Mouse (Mus musculus): ENCODE results near the gene Lix1. TPM values are rescaled to one million over a fixed set of nuclear protein-coding genes. Genes with fewer than 3 reads are reported as not detected.

Gene Lix1
- polyA plus RNA-seq (2015; fragmentation: Nextera tagmentation; extraction: Ambion mirVana) = 18.3 and 18.7 TPM in 2 replicates

DNA sequence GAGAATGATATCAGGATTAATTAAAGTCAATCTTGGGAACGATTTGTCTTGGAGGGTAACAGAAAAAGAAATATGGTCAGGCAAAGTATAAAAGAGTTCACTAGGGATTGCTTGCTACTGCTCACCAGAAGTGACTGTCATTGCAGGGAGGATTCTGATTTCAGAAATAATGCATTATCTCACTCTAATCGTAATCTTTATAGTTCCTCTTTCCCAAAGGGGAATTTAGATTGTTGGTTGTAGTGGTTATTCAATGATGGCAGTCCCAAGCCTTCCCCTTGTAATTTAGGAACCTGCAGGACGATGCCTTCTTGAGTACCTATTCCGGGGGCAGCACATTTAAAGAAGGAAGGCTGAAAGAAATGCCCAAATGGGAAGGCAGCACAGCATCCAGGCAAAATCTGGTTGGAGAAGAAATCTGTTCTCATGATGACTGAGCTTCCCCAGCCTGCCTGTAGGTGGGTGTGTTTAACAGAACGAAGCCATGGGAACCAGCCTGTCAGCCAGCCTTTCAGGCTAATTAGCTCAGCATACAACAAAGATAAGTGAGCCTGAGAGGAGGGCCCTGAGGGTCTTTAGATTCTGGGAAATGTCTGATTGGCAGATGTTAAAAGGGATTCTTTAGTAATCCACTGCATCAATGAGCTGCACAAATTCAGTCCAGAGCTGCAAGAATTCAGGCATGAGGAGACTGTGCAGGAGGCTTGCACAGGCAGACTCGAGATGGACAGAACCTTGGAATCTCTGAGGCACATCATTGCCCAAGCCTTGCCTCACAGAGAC, at the start of gene Lix1:
Gene Lix1 (plus strand): TSS at position 451 of the 783 bp plus-strand sequence.
- Histone ChIP-seq H3K9me3 (replicated peaks) (no peaks in the 10 kb centered on the region), H3K4me1 (peaks cover 12% of the 10 kb centered on the region), H3K9ac (replicated peaks) (no peak within 1 kb of the TSS), H3K36me3 (no peaks in the 10 kb centered on the region), H3K27me3 (replicated peaks) (no peaks in the 10 kb centered on the region), H3K27ac (replicated peaks) (peak within 1 kb of the TSS; percentile 15), H3K4me3 (replicated peaks) (peak within 1 kb of the TSS; percentile 24), H3K4me2 (peak within 1 kb of the TSS; percentile 43)
- ATAC-seq (ENCODE audit: low FRiP score) = peak; percentile 93
- WGBS = 14% methylated on average over 6 of the region's 6 CpGs

DNA sequence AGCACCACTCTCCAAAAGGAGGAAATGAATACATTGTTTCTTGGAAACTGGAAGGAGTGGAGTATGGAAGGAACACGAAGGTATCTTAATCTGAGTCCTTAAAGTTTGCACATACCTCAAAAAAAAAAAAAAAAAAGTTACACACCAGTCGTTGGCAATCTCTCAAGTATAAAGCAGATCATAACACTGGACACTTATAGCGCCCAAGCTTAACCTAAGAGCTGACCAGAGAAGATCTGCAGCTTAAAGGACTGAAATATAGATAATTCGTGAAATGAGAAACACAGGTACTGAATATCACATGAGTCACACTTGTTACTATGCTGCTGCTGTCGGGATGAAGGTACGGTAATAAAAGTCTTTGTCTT, 28.9 kb upstream of the Lix1 start:
- 9% methylated on average over 6 of the region's 6 CpGs for WGBS

DNA sequence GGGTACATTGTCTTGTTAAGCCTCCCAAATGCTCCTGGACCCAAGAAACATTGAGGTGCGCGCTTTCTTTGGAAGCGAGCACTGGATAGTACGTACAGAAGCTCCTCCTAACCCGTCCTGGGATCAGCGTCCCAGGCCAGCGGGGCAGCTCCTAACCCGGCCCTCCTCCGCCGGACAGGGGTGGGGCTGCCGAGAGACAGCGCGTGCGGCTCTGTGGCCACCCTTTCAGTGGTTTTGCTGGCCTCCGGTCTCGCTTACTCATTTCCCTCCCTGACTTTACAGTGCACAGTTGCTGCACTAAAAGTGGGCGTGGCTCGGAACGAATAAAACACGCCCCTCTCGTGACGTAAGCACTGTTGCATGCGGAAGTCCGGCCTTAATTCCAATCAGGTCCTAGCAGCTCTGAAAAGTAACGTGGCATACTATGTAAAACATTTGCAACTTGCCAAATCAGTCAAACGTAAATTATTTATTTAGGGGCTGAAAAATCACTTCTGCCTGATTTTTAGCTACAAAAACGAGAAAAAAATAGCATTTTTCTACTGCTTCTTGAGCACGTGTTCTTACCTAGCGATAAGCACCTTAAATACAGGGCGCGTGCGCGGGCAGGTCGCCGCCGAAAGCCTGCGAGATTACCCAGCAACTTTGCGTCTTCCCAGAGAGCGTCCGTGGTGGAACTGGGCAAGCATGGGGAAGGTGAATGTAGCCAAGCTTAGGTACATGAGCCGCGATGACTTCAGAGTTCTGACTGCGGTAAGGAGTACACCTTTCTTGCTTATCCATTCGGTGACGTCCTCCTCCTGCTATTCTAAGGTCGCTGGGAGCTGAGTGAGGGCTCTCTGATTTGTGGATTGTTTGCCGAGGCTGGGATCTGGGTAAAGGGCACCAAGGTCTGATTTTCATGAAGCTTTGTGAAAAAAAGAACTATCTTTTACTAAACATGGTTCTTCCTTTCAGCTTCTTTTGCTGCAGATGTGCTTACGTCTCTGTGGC, 28.3 kb upstream of the Lix1 start, which contains the start of gene Riok2:
Gene Riok2 (plus strand): TSS at position 392 of the 993 bp plus-strand sequence.
- ATAC-seq (ENCODE audit: low FRiP score) = peak; percentile 99

More for the DNA sequence above, 28.9 kb upstream of the Lix1 start:
- Histone ChIP-seq H3K4me2 (peak overlapping the region; percentile 66), H3K27me3 (replicated peaks) (no peaks in the 10 kb centered on the region), H3K27ac (replicated peaks) (peak overlapping the region; percentile 84), H3K9me3 (replicated peaks) (no peaks in the 10 kb centered on the region), H3K4me1 (peaks cover 25% of the 10 kb centered on the region), H3K36me3 (peaks cover 4% of the 10 kb centered on the region; the same call in 1 of the 2 replicates), H3K9ac (replicated peaks) (peak overlapping the region; percentile 66), H3K4me3 (replicated peaks) (peak overlapping the region; percentile 71)
- no peak for ATAC-seq (ENCODE audit: low FRiP score)

DNA sequence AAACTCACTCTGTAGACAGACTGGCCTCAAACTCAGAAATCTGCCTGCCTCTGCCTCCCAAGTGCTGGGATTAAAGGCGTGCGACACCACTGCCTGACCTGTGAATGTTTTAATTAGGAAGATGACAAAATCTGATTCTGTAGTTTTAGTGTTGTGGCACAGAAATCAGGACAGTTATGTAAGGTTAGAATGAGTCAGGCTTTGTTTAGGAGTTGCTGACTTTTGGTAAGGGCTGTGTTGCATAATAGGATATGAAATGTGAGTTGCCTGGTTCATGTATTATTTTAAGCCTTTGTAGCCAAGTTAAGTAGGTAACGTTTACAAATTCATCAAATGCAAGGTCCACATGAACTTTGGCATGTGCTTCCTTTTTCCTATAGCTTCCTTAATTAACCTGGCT, 26.9 kb upstream of the Lix1 start:
- WGBS = 96% methylated on average over 3 of the region's 3 CpGs
- Histone ChIP-seq H3K9ac (replicated peaks) (no peak overlapping the region), H3K4me1 (peaks cover 25% of the 10 kb centered on the region), H3K27ac (replicated peaks) (no peak overlapping the region), H3K9me3 (replicated peaks) (no peaks in the 10 kb centered on the region), H3K36me3 (peaks cover 9% of the 10 kb centered on the region; the same call in 1 of the 2 replicates), H3K27me3 (replicated peaks) (no peaks in the 10 kb centered on the region), H3K4me2 (peak overlapping the region; percentile 66), H3K4me3 (replicated peaks) (peak overlapping the region; percentile 71)
- ATAC-seq (ENCODE audit: low FRiP score) = no peak

More for the DNA sequence above, 28.3 kb upstream of the Lix1 start, which contains the start of gene Riok2:
- Histone ChIP-seq H3K4me3 (replicated peaks) (peak within 1 kb of the TSS; percentile 71), H3K9me3 (replicated peaks) (no peaks in the 10 kb centered on the region), H3K9ac (replicated peaks) (peak within 1 kb of the TSS; percentile 66), H3K4me1 (peaks cover 25% of the 10 kb centered on the region), H3K27me3 (replicated peaks) (no peaks in the 10 kb centered on the region), H3K4me2 (peak within 1 kb of the TSS; percentile 66), H3K27ac (replicated peaks) (peak within 1 kb of the TSS; percentile 84), H3K36me3 (peaks cover 7% of the 10 kb centered on the region; the same call in 1 of the 2 replicates)
- WGBS = under 1% methylated on average over 48 of the region's 48 CpGs

DNA sequence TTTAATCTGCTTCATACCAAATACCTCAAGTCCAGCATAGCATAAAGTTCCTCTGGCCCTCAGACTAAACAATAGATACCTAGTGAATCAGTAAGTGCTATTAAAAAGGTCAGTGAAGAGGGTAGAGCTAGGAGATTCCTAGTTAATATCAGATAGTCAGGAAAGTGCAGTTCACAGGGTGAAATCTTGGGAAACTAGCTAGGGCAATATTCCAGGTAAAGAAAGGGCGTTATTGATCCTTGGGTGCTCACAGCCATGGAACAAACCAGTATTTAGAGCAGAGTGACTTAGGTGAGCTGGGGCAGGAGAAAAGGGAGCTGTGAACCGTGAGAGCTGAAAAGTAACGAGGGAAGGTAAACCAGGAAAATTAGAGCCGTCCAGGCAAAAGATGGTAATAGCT, 18.8 kb upstream of the Lix1 start:
- 95% methylated on average over 4 of the region's 4 CpGs for WGBS
- H3K4me2 ChIP-seq = no peak overlapping the region
- ATAC-seq (ENCODE audit: low FRiP score) = no peak
- no peak overlapping the region for H3K4me3 ChIP-seq (replicated peaks)
- peaks cover 48% of the 10 kb centered on the region for H3K36me3 ChIP-seq
- H3K9ac ChIP-seq (replicated peaks) = no peak overlapping the region
- H3K27ac ChIP-seq (replicated peaks) = no peak overlapping the region
- H3K9me3 ChIP-seq (replicated peaks) = no peaks in the 10 kb centered on the region
- H3K27me3 ChIP-seq (replicated peaks) = no peaks in the 10 kb centered on the region
- no peaks in the 10 kb centered on the region for H3K4me1 ChIP-seq

DNA sequence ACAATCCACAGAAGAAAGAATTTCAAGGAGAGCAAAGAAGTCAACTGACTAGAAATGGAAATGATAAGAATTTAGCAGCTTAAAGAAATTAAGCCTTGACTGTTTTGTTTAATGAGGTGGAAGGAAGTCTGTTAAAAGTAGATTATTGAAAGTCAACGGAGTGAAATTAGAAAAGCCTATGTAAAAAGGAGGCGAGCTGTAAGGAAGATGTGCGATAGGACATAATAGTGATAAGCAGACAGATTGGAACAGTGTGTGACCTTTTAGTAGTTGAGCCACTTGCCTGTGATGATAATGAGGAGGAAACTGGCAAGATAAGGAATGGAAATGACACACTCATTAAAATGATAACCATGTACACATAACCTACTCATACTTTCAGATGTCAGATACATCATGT, 18.0 kb upstream of the Lix1 start:
- H3K4me1 ChIP-seq = no peaks in the 10 kb centered on the region
- no peak overlapping the region for H3K9ac ChIP-seq (replicated peaks)
- no peak for ATAC-seq (ENCODE audit: low FRiP score)
- no peak overlapping the region for H3K27ac ChIP-seq (replicated peaks)
- no peak overlapping the region for H3K4me2 ChIP-seq
- H3K9me3 ChIP-seq (replicated peaks) = no peaks in the 10 kb centered on the region
- peaks cover 49% of the 10 kb centered on the region for H3K36me3 ChIP-seq
- H3K27me3 ChIP-seq (replicated peaks) = no peaks in the 10 kb centered on the region
- WGBS = 85% methylated on average over 3 of the region's 3 CpGs
- H3K4me3 ChIP-seq (replicated peaks) = no peak overlapping the region

DNA sequence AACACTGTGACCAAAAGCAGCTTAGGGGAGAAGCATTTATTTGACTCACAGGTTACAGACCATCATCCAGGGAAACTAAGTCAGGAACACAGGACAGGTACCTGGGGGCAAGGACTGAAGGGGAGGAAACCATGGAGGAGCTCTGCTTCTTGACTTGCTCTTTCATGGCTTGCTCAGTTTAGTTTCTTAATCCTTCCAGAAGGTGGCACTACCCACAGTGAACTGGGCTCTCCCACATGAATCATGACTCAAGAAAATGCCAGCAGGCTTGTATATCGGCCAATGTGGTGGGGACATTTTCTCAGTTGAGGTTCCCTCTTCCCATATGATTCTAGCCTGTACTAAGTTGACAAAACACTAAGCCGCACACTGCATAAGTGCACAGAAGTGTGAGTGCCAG, 16.4 kb upstream of the Lix1 start:
- Histone ChIP-seq H3K4me3 (replicated peaks) (no peak overlapping the region), H3K4me2 (no peak overlapping the region), H3K27ac (replicated peaks) (no peak overlapping the region), H3K9me3 (replicated peaks) (no peaks in the 10 kb centered on the region), H3K36me3 (peaks cover 52% of the 10 kb centered on the region), H3K27me3 (replicated peaks) (no peaks in the 10 kb centered on the region), H3K4me1 (no peaks in the 10 kb centered on the region), H3K9ac (replicated peaks) (no peak overlapping the region)
- WGBS = 90% methylated on average over 2 of the region's 2 CpGs
- no peak for ATAC-seq (ENCODE audit: low FRiP score)

DNA sequence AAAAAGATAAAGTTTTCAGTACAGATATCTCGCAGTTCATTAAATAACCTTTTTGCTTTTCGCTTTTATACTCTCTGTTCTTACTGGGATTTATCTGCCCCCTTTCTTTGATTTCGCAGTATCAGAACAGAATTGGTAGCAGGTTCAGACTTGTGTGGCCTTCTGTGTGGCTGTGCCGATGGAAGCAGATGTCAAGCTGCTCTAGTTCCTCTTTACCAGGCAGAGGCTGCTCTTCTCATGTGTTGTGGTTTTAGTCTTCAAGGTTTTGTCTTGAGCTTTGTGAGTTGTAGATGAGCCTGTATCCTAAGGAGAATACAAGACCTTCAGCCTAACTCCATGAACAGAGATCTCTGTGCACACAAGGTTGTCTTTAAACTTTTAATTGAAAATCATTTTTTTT, 10.6 kb upstream of the Lix1 start:
- Histone ChIP-seq H3K4me1 (no peaks in the 10 kb centered on the region), H3K9ac (replicated peaks) (no peak overlapping the region), H3K9me3 (replicated peaks) (no peaks in the 10 kb centered on the region), H3K27ac (replicated peaks) (no peak overlapping the region), H3K36me3 (peaks cover 29% of the 10 kb centered on the region), H3K4me3 (replicated peaks) (no peak overlapping the region), H3K4me2 (no peak overlapping the region), H3K27me3 (replicated peaks) (no peaks in the 10 kb centered on the region)
- WGBS = 92% methylated on average over 4 of the region's 4 CpGs
- ATAC-seq (ENCODE audit: low FRiP score) = no peak

DNA sequence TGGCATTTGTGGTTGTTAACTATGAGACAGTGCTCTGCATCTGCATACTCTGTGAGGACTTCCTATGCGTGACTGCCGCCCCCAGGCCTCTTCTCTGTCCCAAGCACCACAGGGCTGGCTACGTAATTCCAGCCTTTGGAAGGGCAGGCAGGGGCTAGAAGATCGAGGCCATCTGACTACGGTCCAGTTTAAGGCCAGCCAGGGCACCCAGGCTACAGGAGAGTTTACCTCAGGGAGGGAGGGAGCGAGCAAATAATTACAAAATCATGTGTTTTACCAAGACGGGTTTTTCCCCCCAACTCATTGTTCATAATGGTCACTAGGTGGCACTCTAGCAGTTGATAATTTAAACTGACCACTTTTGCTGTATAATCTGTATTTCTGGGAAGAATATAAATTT, 9.6 kb upstream of the Lix1 start:
- no peaks in the 10 kb centered on the region for H3K9me3 ChIP-seq (replicated peaks)
- no peaks in the 10 kb centered on the region for H3K27me3 ChIP-seq (replicated peaks)
- H3K4me1 ChIP-seq = no peaks in the 10 kb centered on the region
- H3K4me3 ChIP-seq (replicated peaks) = no peak overlapping the region
- no peak overlapping the region for H3K4me2 ChIP-seq
- 71% methylated on average over 7 of the region's 7 CpGs for WGBS
- no peak for ATAC-seq (ENCODE audit: low FRiP score)
- no peak overlapping the region for H3K9ac ChIP-seq (replicated peaks)
- no peak overlapping the region for H3K27ac ChIP-seq (replicated peaks)
- H3K36me3 ChIP-seq = peaks cover 23% of the 10 kb centered on the region

DNA sequence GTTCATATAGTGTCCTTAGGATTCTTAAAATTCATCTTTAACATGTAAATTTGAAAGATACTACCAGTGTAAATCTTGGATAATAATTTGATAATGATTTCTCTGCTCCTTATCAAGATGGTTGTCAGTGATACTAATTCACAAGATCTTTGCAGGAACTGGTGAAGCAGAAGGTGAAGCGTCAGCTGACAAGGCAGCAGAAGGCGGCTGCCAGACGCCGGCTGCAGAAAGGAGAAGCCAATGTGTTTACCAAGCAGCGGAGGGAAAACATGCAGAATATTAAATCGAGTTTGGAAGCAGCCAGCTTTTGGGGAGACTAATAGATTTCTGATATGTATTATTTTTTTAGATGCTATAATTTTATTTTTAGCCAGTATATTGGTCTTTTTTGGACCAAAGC, 9.2 kb upstream of the Lix1 start:
- no peaks in the 10 kb centered on the region for H3K4me1 ChIP-seq
- no peak for ATAC-seq (ENCODE audit: low FRiP score)
- no peaks in the 10 kb centered on the region for H3K9me3 ChIP-seq (replicated peaks)
- no peaks in the 10 kb centered on the region for H3K27me3 ChIP-seq (replicated peaks)
- no peak overlapping the region for H3K9ac ChIP-seq (replicated peaks)
- WGBS = 87% methylated on average over 6 of the region's 6 CpGs
- H3K4me2 ChIP-seq = no peak overlapping the region
- H3K4me3 ChIP-seq (replicated peaks) = no peak overlapping the region
- peaks cover 22% of the 10 kb centered on the region for H3K36me3 ChIP-seq
- no peak overlapping the region for H3K27ac ChIP-seq (replicated peaks)

DNA sequence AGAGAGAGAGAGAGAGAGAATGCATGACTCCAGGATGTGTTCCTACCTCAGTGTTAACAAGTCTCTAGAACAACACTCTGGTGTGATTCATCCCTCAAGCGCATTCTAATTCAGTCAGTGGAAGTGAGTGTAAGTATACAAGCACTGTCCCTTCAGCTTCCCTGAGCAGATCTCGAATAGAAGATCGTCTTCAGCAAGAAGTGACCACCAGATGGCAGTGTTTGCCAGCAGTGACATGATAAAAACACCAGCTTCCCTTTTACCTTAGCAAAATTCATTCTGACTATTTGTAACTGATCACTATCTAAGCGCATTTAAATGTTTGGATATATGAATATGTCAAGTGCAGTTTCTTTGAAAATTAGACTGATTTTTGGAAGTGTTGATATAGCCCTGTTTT, 8.1 kb upstream of the Lix1 start:
- Histone ChIP-seq H3K9me3 (replicated peaks) (no peaks in the 10 kb centered on the region), H3K4me2 (no peak overlapping the region), H3K4me1 (no peaks in the 10 kb centered on the region), H3K27ac (replicated peaks) (no peak overlapping the region), H3K36me3 (peaks cover 14% of the 10 kb centered on the region), H3K4me3 (replicated peaks) (no peak overlapping the region), H3K27me3 (replicated peaks) (no peaks in the 10 kb centered on the region), H3K9ac (replicated peaks) (no peak overlapping the region)
- WGBS = 30% methylated on average over 4 of the region's 4 CpGs
- peak; percentile 75 for ATAC-seq (ENCODE audit: low FRiP score)

Measured in neural tube, embryonic 15.5 days (tissue).